Mouse (Mus musculus): Measurements from ENCODE around the gene Dpp10.

Gene Dpp10

GRCm38 (mm10) chr1:124044925-124045640 lies at the start of gene Dpp10:
TSS of gene Dpp10 (minus strand) at chr1:124045559.
- no peak for DNase-seq (ENCODE audit: low spot score in 2 of 2)

- DNase-seq (ENCODE audit: low spot score in 2 of 2), result no peak
These were observed 3.2 kb upstream of the Dpp10 start for GRCm38 (mm10) chr1:124048544-124048943.

- DNase-seq (ENCODE audit: low spot score in 2 of 2), result no peak
These were observed 472 bp upstream of the Dpp10 start for GRCm38 (mm10) chr1:124045761-124046300.

GRCm38 (mm10) chr1:124044161-124044560 lies 1.2 kb downstream of the Dpp10 start:
- DNase-seq (ENCODE audit: low spot score in 2 of 2), result no peak

- no peak for DNase-seq (ENCODE audit: low spot score in 2 of 2)
These were observed 1.9 kb downstream of the Dpp10 start for GRCm38 (mm10) chr1:124043421-124043820.

GRCm38 (mm10) chr1:124041559-124041958 lies 3.8 kb downstream of the Dpp10 start:
- no peak for DNase-seq (ENCODE audit: low spot score in 2 of 2)

- no peak for DNase-seq (ENCODE audit: low spot score in 2 of 2)
These were observed 9.9 kb downstream of the Dpp10 start for GRCm38 (mm10) chr1:124035306-124035990.

GRCm38 (mm10) chr1:124032677-124033076 lies 12.7 kb downstream of the Dpp10 start:
- no peak for DNase-seq (ENCODE audit: low spot score in 2 of 2)

GRCm38 (mm10) chr1:124031968-124032367 lies 13.4 kb downstream of the Dpp10 start:
- DNase-seq (ENCODE audit: low spot score in 2 of 2), result no peak

GRCm38 (mm10) chr1:124002797-124003196 lies 42.6 kb downstream of the Dpp10 start:
- no peak for DNase-seq (ENCODE audit: low spot score in 2 of 2)

GRCm38 (mm10) chr1:123995780-123996179 lies 49.6 kb downstream of the Dpp10 start:
- DNase-seq (ENCODE audit: low spot score in 2 of 2), result no peak

GRCm38 (mm10) chr1:123985324-123986024 lies 59.9 kb downstream of the Dpp10 start:
- no peak for DNase-seq (ENCODE audit: low spot score in 2 of 2)

GRCm38 (mm10) chr1:123978597-123978996 lies 66.8 kb downstream of the Dpp10 start:
- no peak for DNase-seq (ENCODE audit: low spot score in 2 of 2)

- no peak for DNase-seq (ENCODE audit: low spot score in 2 of 2)
These were observed 70.7 kb downstream of the Dpp10 start for GRCm38 (mm10) chr1:123974621-123975020.

GRCm38 (mm10) chr1:123946149-123946548 lies 99.2 kb downstream of the Dpp10 start:
- DNase-seq (ENCODE audit: low spot score in 2 of 2), result no peak

GRCm38 (mm10) chr1:123940826-123941225 lies 104.5 kb downstream of the Dpp10 start:
- no peak for DNase-seq (ENCODE audit: low spot score in 2 of 2)

GRCm38 (mm10) chr1:123933812-123934727 lies 111.3 kb downstream of the Dpp10 start:
- DNase-seq (ENCODE audit: low spot score in 2 of 2), result no peak

GRCm38 (mm10) chr1:123928003-123928370 lies 117.4 kb downstream of the Dpp10 start:
- DNase-seq (ENCODE audit: low spot score in 2 of 2), result no peak

- DNase-seq (ENCODE audit: low spot score in 2 of 2), result no peak
These were observed 117.9 kb downstream of the Dpp10 start for GRCm38 (mm10) chr1:123927278-123928002.

- DNase-seq (ENCODE audit: low spot score in 2 of 2), result no peak
These were observed 120.5 kb downstream of the Dpp10 start for GRCm38 (mm10) chr1:123924905-123925304.

GRCm38 (mm10) chr1:123923907-123924306 lies 121.5 kb downstream of the Dpp10 start:
- no peak for DNase-seq (ENCODE audit: low spot score in 2 of 2)

Measured in spleen, postnatal 36 days (tissue).